Mouse (Mus musculus) brain, embryonic 14.5 days (tissue): ENCODE results near the gene Slc43a2. TPM values are rescaled to one million over a fixed set of nuclear protein-coding genes. Genes with fewer than 3 reads are reported as not detected.

Source experiments
- DNase-seq: peaks from one replicate; pipeline ENCODE4 v3.0.0-alpha.2; 2011; ENCODE audit warnings: low read depth
- CTCF ChIP-seq: fragments of 200-500 bp; IDR thresholded peaks from 2 replicates; pipeline ENCODE4 v1.5.1; 2012; ENCODE audit warnings: inconsistent platforms, mild to moderate bottlenecking, moderate library complexity, borderline replicate concordance; ENCODE audit not compliant: insufficient read depth, insufficient read length; ENCODE audit errors: extremely low read depth
- POLR2A ChIP-seq: fragments of 200-500 bp; IDR thresholded peaks from 2 replicates; pipeline ENCODE4 v1.6.1; 2012; ENCODE audit warnings: mild to moderate bottlenecking, inconsistent platforms, borderline replicate concordance; ENCODE audit not compliant: poor library complexity, insufficient read depth, insufficient read length, severe bottlenecking; ENCODE audit errors: extremely low read depth
- polyA plus RNA-seq: library from polyadenylated mRNA; depleted of rRNA; stranded (reverse); fragments of >200 nt; gene quantifications from 2 replicates; pipeline ENCODE4 v1.2.3, GENCODE M21; 2012

Slc43a2 gene
- polyA plus RNA-seq, 1 experiment, result 32.4 TPM

- DNase-seq, result no peak
- no peak for TF ChIP-seq POLR2A
Observed at GRCm38 (mm10) chr11:75512301-75513018, 19.0 kb upstream of the Slc43a2 start.

- TF ChIP-seq POLR2A, result no peak
- no peak for TF ChIP-seq CTCF
- no peak for DNase-seq
Observed at GRCm38 (mm10) chr11:75513336-75513735, 18.2 kb upstream of the Slc43a2 start, which contains the start of gene Scarf1. Gene Scarf1, plus strand, starts transcription at chr11:75513540.

GRCm38 (mm10) chr11:75515186-75515585 lies 16.3 kb upstream of the Slc43a2 start:
- no peak for DNase-seq
- TF ChIP-seq CTCF (no peak), POLR2A (no peak)

GRCm38 (mm10) chr11:75519834-75520633 lies 11.5 kb upstream of the Slc43a2 start:
- no peak for TF ChIP-seq CTCF
- TF ChIP-seq POLR2A, result no peak
- no peak for DNase-seq

- TF ChIP-seq POLR2A, result no peak
- TF ChIP-seq CTCF, result no peak
- DNase-seq, result no peak
Observed at GRCm38 (mm10) chr11:75521609-75522008, 9.9 kb upstream of the Slc43a2 start.

- TF ChIP-seq POLR2A (no peak), CTCF (no peak)
- no peak for DNase-seq
Observed at GRCm38 (mm10) chr11:75522793-75523192, 8.7 kb upstream of the Slc43a2 start.

- TF ChIP-seq POLR2A, result no peak
- TF ChIP-seq CTCF, result no peak
- DNase-seq, result no peak
Observed at GRCm38 (mm10) chr11:75525531-75526125, 5.9 kb upstream of the Slc43a2 start.

GRCm38 (mm10) chr11:75526943-75527342 lies 4.6 kb upstream of the Slc43a2 start:
- no peak for DNase-seq
- no peak for TF ChIP-seq CTCF
- no peak for TF ChIP-seq POLR2A

GRCm38 (mm10) chr11:75529771-75530170 lies 1.7 kb upstream of the Slc43a2 start:
- no peak for DNase-seq
- TF ChIP-seq POLR2A, result no peak
- TF ChIP-seq CTCF, result no peak

GRCm38 (mm10) chr11:75530325-75530724 lies 1.2 kb upstream of the Slc43a2 start:
- DNase-seq, result peak; percentile 95
- TF ChIP-seq POLR2A, result no peak
- TF ChIP-seq CTCF, result peak; percentile 96

- DNase-seq, result no peak
- TF ChIP-seq CTCF (no peak), POLR2A (no peak)
Observed at GRCm38 (mm10) chr11:75530845-75531373, 585 bp upstream of the Slc43a2 start.
